Mouse (Mus musculus) telencephalon, adult 2 months (tissue): Measurements from ENCODE around the gene Cadm1.

Experiments
- DNase-seq: peaks from one replicate; pipeline ENCODE4 v3.0.0-alpha.2; 2011; ENCODE audit warnings: low read depth, low spot score

Gene Cadm1

GRCm38 (mm10) chr9:47671617-47672016 lies 141.6 kb downstream of the Cadm1 start:
- no peak for DNase-seq

GRCm38 (mm10) chr9:47674766-47675713 lies 145.1 kb downstream of the Cadm1 start:
- no peak for DNase-seq

GRCm38 (mm10) chr9:47686881-47687280 lies 156.9 kb downstream of the Cadm1 start:
- DNase-seq, result no peak

GRCm38 (mm10) chr9:47687604-47688003 lies 157.6 kb downstream of the Cadm1 start:
- DNase-seq, result no peak

- no peak for DNase-seq
Measured at GRCm38 (mm10) chr9:47688297-47688696, 158.3 kb downstream of the Cadm1 start.

GRCm38 (mm10) chr9:47692911-47693310 lies 162.9 kb downstream of the Cadm1 start:
- DNase-seq, result no peak

GRCm38 (mm10) chr9:47699026-47699425 lies 169.1 kb downstream of the Cadm1 start:
- no peak for DNase-seq

GRCm38 (mm10) chr9:47700021-47700420 lies 170.0 kb downstream of the Cadm1 start:
- no peak for DNase-seq

- no peak for DNase-seq
Measured at GRCm38 (mm10) chr9:47703026-47703876, 173.3 kb downstream of the Cadm1 start.

- no peak for DNase-seq
Measured at GRCm38 (mm10) chr9:47706341-47706740, 176.4 kb downstream of the Cadm1 start.

- DNase-seq, result no peak
Measured at GRCm38 (mm10) chr9:47707326-47707725, 177.4 kb downstream of the Cadm1 start.

GRCm38 (mm10) chr9:47708299-47708698 lies 178.3 kb downstream of the Cadm1 start:
- DNase-seq, result peak; percentile 73

- DNase-seq, result no peak
Measured at GRCm38 (mm10) chr9:47710946-47711345, 181.0 kb downstream of the Cadm1 start.

GRCm38 (mm10) chr9:47714541-47714940 lies 184.6 kb downstream of the Cadm1 start:
- no peak for DNase-seq

- DNase-seq, result no peak
Measured at GRCm38 (mm10) chr9:47715415-47715814, 185.4 kb downstream of the Cadm1 start.

GRCm38 (mm10) chr9:47716883-47717282 lies 186.9 kb downstream of the Cadm1 start:
- DNase-seq, result no peak

GRCm38 (mm10) chr9:47727611-47728010 lies 197.6 kb downstream of the Cadm1 start:
- no peak for DNase-seq

- DNase-seq, result peak; percentile 89
Measured at GRCm38 (mm10) chr9:47728852-47729251, 198.9 kb downstream of the Cadm1 start.

- no peak for DNase-seq
Measured at GRCm38 (mm10) chr9:47730247-47730646, 200.3 kb downstream of the Cadm1 start.

- DNase-seq, result no peak
Measured at GRCm38 (mm10) chr9:47733780-47734451, 203.9 kb downstream of the Cadm1 start.

- no peak for DNase-seq
Measured at GRCm38 (mm10) chr9:47734905-47735304, 204.9 kb downstream of the Cadm1 start.

- DNase-seq, result no peak
Measured at GRCm38 (mm10) chr9:47738799-47739198, 208.8 kb downstream of the Cadm1 start.
